Mouse (Mus musculus) G1E (cell line): ENCODE results near the gene Lrrn2. TPM values are rescaled to one million over a fixed set of nuclear protein-coding genes. Genes with fewer than 3 reads are reported as not detected.

ENCODE experiments used
- ATAC-seq: 2 replicates; pipeline ENCODE4 v1.8.0; 2016; ENCODE audit warnings: mild to moderate bottlenecking; ENCODE audit not compliant: insufficient number of reproducible peaks, poor library complexity, low FRiP score, severe bottlenecking; ENCODE audit errors: extremely low read depth
- DNase-seq: peaks from one replicate; pipeline ENCODE4 v3.0.0; 2012; ENCODE audit warnings: low spot score
- H3K27me3 ChIP-seq: 2 replicates; pipeline ENCODE4 v1.6.1; 2012; ENCODE audit warnings: mild to moderate bottlenecking, low read length, inconsistent platforms; ENCODE audit not compliant: insufficient read depth
- H3K36me3 ChIP-seq: replicated peaks from 2 replicates; pipeline ENCODE3; 2012; ENCODE audit warnings: mild to moderate bottlenecking, inconsistent platforms
- H3K4me1 ChIP-seq: 2 replicates; pipeline ENCODE4 v1.6.1; 2012; ENCODE audit warnings: low read depth, low read length, inconsistent platforms, mixed read lengths; ENCODE audit not compliant: insufficient read depth
- H3K4me3 ChIP-seq: 2 replicates; pipeline ENCODE4 v1.5.1; 2012; ENCODE audit warnings: low read depth, mild to moderate bottlenecking, inconsistent platforms, low read length, moderate library complexity, mixed read lengths
- H3K9me3 ChIP-seq: replicated peaks from 2 replicates; pipeline ENCODE4 v1.6.1; 2012; ENCODE audit warnings: inconsistent platforms
- CTCF ChIP-seq: IDR thresholded peaks from 2 replicates; pipeline ENCODE4 v1.5.1; 2012; ENCODE audit warnings: low read depth, low read length, inconsistent platforms, mixed read lengths
- GATA1 ChIP-seq: IDR thresholded peaks from 2 replicates; pipeline ENCODE4 v1.6.1; 2012; ENCODE audit warnings: borderline replicate concordance, low read length, inconsistent platforms, mixed read lengths
- GATA2 ChIP-seq: IDR thresholded peaks from 2 replicates; pipeline ENCODE4 v1.6.1; 2012; ENCODE audit warnings: low read depth, low read length, inconsistent platforms, borderline replicate concordance
- POLR2AphosphoS5 ChIP-seq: IDR thresholded peaks from 2 replicates; pipeline ENCODE4 v1.6.1; 2012; ENCODE audit warnings: low read depth, low read length, inconsistent platforms; ENCODE audit not compliant: insufficient replicate concordance
- TAL1 ChIP-seq: conservative IDR thresholded peaks from 2 replicates; pipeline ENCODE4 v1.6.1; 2012; ENCODE audit warnings: low read depth, low read length, inconsistent platforms, mixed read lengths
- polyA plus RNA-seq: library from polyadenylated mRNA; stranded (reverse); fragments of >175 nt; gene quantifications from 2 replicates; pipeline ENCODE4 v1.2.3, GENCODE M21; 2012
- total RNA-seq, 2 experiments: library from RNA; stranded (forward) in 1 of 2; stranded (reverse) in 1 of 2; fragments of 200-1000 nt in 1 of 2; fragments of >200 nt in 1 of 2; fragmentation: Nextera tagmentation in 1 of 2; gene quantifications; 2 replicates each; pipeline ENCODE4 v1.2.3; 2014 to 2017

Gene Lrrn2
- total and polyA plus RNA-seq, 3 experiments, result 0.22 TPM; not detected in 2

DNA sequence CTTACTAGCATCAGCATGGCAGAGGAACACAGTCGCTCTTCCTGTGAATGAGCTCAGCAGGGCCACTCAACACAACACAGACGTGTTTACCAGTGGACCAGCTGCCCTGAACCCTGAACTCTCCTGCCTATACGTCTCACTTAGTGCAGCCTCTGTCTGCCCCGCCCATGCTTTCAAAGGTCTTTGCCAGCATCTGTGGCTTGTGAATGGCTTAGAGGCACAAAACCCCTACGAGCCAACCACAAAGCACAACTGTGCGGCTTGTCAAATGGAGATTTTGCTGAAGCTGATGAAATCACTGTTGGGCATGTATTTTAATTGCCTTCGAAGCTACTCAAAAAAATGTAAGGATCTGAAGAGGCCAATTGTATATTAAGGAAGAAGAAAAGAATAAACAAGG is 67.7 kb downstream of the Lrrn2 start:
- ATAC-seq (no peak), DNase-seq (no peak)
- Histone ChIP-seq H3K4me1 (no peaks in the 10 kb centered on the region), H3K27me3 (peaks cover 13% of the 10 kb centered on the region), H3K36me3 (no peaks in the 10 kb centered on the region), H3K9me3 (no peaks in the 10 kb centered on the region), H3K4me3 (no peak overlapping the region)
- TF ChIP-seq POLR2AphosphoS5, result no peak

DNA sequence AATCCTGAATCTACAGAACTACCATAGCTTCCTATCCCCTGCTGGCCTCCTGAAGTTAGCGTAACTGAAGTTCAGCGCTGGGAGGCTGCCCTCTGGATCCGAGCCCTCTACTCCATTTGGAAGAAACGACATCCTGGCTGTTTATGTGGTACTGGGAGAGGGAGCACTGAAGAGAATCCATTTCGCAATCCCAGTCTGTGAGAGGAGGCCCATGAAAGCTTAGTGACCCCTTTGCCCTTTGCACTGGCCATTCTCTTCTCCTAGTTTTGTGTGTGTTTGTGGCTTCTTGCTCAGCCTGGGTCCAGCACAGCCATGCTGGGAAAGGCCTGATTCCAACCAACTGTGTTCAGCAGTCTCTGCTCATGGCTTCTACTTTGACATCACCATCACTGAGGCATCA is 76.7 kb downstream of the Lrrn2 start:
- Histone ChIP-seq H3K4me1 (no peaks in the 10 kb centered on the region), H3K9me3 (no peaks in the 10 kb centered on the region), H3K27me3 (peaks cover 34% of the 10 kb centered on the region), H3K4me3 (no peak overlapping the region), H3K36me3 (no peaks in the 10 kb centered on the region)
- DNase-seq (no peak), ATAC-seq (no peak)
- TF ChIP-seq TAL1 (no peak), CTCF (no peak), GATA2 (no peak), POLR2AphosphoS5 (no peak), GATA1 (no peak)

DNA sequence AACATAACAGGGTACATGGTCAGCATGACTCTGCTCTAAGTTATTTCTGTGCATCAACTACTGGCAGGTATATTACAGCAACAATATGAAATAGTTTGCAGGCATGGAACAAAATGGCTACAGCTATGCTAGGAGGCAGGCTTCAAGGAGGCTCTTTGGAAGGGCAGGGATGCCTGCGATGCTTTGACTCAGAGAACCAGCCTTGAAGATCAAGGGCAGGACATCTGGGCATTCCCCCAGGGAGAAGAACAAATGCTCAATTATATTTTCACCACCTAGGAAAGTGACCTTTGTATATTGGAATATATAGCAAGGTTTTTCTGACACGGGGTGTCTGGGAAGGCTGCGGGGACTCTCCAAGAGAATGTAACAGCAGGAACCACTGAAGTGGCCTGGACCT is 81.7 kb downstream of the Lrrn2 start:
- DNase-seq, result no peak
- no peak for ATAC-seq
- H3K4me1 ChIP-seq, result no peaks in the 10 kb centered on the region
- no peak overlapping the region for H3K4me3 ChIP-seq
- no peaks in the 10 kb centered on the region for H3K36me3 ChIP-seq
- no peaks in the 10 kb centered on the region for H3K9me3 ChIP-seq
- peaks cover 28% of the 10 kb centered on the region for H3K27me3 ChIP-seq
- TF ChIP-seq CTCF (no peak), TAL1 (no peak), GATA2 (no peak), GATA1 (no peak), POLR2AphosphoS5 (no peak)

DNA sequence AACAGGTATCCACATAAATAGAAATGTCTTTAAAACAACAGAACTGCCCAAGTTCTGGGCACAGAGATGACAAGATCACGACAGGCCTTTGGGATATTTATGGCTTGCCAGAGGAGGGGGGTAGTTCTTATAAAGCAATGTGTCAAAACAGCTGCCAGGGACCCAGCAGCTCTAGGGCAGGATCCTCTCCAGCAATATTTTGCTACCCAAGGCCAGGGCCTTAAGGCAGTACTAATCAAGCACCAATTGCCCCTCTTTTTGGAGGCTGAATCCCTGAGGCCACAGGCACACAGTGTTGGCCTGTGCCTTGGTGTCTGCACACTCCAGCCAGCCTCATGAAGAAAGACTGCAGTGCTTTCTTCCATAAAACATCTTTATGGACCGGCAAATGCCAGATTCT is 84.0 kb downstream of the Lrrn2 start:
- TF ChIP-seq CTCF (no peak), POLR2AphosphoS5 (no peak), GATA2 (no peak)
- 0 out of 2 replicates have a peak, but pooled peaks cover 2% of the 10 kb centered on the region for H3K4me1 ChIP-seq

DNA sequence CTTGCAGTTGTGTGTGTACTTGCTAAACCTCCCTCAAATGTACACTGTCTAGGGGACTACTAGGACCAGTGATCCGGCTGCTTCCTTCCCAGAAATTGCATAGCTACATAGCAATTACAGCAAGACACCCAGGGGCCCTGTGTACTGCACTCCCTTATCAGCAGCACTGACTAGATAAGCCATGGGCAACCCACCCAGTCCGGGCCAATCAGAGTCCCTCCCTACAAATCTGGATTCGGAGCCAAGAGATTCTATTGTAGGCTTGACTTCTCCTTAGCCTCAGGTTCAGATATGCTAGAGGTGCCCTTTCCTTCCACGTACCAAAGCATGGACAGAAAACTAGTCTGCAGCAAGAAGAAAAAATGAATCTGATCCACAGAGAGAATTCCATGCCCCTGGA is 84.6 kb downstream of the Lrrn2 start:
- DNase-seq, result no peak
- TF ChIP-seq CTCF (no peak), GATA1 (no peak), GATA2 (no peak), POLR2AphosphoS5 (no peak), TAL1 (no peak)
- Histone ChIP-seq H3K4me3 (no peak overlapping the region), H3K4me1 (0 out of 2 replicates have a peak, but pooled peaks cover 2% of the 10 kb centered on the region), H3K9me3 (no peaks in the 10 kb centered on the region), H3K27me3 (peaks cover 22% of the 10 kb centered on the region), H3K36me3 (no peaks in the 10 kb centered on the region)
- no peak for ATAC-seq

More for the DNA sequence above, 84.0 kb downstream of the Lrrn2 start:
- H3K9me3 ChIP-seq, result no peaks in the 10 kb centered on the region
- no peak overlapping the region for H3K4me3 ChIP-seq
- ATAC-seq (no peak), DNase-seq (no peak)
- H3K27me3 ChIP-seq, result peaks cover 22% of the 10 kb centered on the region
- no peaks in the 10 kb centered on the region for H3K36me3 ChIP-seq

DNA sequence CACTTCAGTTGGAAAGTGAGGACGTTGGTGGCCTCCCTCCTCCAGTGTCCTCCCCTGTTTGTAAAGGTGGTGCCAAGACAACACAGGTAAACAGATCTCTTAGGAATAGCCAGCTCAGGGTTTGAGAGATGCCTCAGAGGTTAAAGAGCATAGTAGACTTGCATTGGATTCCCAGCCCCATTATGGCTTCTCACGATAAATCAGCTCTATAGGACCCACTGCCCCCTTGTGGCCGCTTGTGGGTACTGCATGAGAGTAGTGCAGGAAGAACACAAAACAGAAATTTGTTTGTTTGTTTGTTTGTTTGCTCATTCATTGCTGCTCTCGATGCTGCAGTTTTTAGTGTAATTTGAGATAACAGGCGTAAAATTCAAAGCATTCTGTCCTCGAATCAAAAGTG is 88.6 kb downstream of the Lrrn2 start:
- 0 out of 2 replicates have a peak, but pooled peaks have one; percentile 22 for ATAC-seq

DNA sequence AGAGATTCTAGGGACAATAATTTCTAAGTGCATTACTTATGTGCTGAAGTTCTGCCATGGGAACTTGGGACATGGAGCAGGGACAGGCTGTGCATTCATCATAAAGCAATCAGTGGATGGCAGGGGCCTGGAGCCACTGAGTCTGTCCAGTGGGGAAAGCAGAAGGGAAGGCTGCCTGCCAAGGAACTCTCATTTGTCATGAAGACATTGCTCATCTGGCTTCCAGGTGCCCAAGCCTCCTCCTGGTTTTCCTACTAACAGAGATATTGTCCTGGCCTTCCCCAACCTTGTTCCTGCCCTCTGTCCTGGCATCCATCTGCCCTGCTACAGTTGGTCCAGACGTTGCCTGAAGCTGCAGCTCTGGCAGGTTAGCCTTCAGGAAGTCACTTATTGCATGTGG is 97.3 kb downstream of the Lrrn2 start:
- DNase-seq (no peak), ATAC-seq (no peak)
- Histone ChIP-seq H3K4me1 (no peaks in the 10 kb centered on the region), H3K9me3 (no peaks in the 10 kb centered on the region), H3K36me3 (peaks cover 57% of the 10 kb centered on the region), H3K4me3 (no peak overlapping the region), H3K27me3 (peaks cover 7% of the 10 kb centered on the region; the same call in 1 of the 2 replicates)
- TF ChIP-seq GATA1, result no peak
- no peak for TF ChIP-seq TAL1

More for the DNA sequence above, 88.6 kb downstream of the Lrrn2 start:
- 0 out of 2 replicates have a peak, but pooled peaks cover 2% of the 10 kb centered on the region for H3K4me1 ChIP-seq
- TF ChIP-seq GATA2 (no peak), TAL1 (no peak), CTCF (peak; percentile 98), GATA1 (no peak), POLR2AphosphoS5 (no peak)
- peaks cover 8% of the 10 kb centered on the region; the same call in 1 of the 2 replicates for H3K9me3 ChIP-seq
- no peaks in the 10 kb centered on the region for H3K36me3 ChIP-seq
- H3K27me3 ChIP-seq, result peaks cover 34% of the 10 kb centered on the region
- no peak overlapping the region for H3K4me3 ChIP-seq
- DNase-seq, result peak; percentile 40
